Mouse (Mus musculus): Measurements from ENCODE around the gene Olfr1022.

Gene Olfr1022

DNA sequence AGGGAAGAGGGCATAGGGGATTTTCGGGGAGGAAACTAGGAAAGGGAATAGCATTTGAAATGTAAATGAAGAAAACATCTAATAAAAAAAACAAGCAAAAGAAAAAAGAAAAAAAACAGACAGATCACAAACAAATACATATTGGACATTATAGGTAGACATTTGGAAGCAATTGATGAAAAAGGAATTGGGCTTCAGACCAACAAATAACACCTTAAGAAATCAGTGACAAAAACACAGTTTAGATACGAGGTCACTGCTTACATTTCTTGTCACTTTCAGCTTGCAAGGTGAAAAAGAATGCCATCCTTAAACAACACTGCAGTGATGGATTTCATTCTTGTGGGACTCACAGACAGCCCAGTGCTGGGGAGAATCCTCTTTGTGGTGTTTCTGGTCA, at the start of gene Olfr1022:
Olfr1022 (plus strand) TSS at position 301 of the 400 bp plus-strand sequence.
- in situ Hi-C loops (cut with MboI, MseI) = no loop called here

DNA sequence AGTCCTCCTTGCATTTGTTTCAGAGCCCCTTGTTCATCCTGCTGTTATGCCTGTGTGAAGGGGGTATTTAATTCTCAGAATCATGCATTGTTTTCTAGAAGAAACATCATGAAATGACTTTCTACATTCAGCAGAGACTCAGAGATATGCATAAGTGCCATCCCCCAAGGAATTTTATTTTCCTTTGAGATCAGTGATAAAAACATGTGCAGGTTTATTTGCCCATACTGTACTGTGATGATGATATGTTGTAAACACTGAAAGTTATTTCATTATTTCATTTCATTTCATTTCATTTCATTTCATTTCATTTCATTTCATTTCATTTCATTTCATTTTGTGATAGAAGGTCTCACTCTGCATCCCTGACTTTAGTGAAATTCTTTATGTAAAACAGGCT, 23.0 kb upstream of the Olfr1022 start, which contains the start of gene Olfr1019:
Olfr1019 (minus strand) TSS at position 101 of the 400 bp plus-strand sequence.
- in situ Hi-C loops (cut with MboI, MseI) = no loop called here

DNA sequence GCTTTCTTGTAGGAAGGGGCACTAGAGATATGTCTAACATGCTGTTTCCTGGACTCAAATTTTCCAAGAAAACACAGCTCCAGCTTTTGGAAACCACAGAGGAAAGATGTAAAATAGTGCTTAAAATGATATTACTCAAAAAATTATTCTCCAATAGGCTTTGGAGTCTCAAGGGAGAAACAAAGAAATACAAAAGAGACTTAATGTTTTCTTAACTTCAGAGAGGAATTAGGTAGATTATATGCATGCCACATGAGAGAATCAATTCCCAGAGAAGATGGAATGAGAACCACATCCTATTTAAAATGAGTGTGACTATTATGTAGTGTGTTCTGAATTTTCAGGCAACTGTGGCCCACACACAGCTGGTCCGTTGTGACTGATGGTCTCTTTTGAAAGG, 21.7 kb upstream of the Olfr1022 start, which contains the start of gene Olfr1020:
Olfr1020 (plus strand) TSS at position 301 of the 400 bp plus-strand sequence.
- in situ Hi-C loops (cut with MboI, MseI) = no loop called here

DNA sequence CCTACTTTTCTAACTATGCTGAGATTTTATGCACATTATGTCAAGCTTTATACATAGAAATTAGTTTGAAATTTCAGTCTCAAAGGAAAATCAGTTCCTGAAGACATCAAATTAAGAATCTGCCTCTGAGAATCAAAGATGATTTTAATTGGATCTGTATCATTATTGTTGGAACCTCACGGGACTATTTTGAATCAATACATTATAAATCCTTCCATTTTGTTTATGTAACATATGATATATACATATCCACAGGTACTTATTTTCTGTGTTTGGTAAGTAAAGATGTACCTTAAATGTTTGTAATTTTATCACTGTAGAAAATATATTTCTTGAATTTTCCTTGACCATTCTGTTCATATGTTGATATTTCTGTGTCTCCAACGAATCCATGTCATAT, 16.9 kb downstream of the Olfr1022 start, which contains the start of gene Olfr1023:
Olfr1023 (plus strand) TSS at position 301 of the 400 bp plus-strand sequence.
- in situ Hi-C loops (cut with MboI, MseI) = no loop called here

DNA sequence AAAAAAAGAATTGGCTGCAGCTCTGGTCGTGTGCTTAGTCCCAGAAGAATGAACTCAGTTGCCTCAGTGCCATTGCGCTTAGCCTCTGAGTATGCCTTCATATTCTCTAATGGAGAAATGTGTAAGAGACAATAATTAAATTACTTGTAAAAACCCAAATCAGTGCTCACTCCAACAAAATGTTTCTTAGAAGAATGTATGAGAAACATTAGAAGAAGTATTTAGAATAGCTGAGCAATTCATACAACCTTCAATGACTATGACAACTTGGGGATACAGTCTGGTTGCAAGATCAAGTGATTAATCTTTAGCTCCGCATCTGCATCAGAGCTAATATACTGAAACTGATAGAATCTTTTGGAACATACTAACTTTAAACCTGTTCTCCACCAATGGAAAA, 36.6 kb downstream of the Olfr1022 start, which contains the start of gene Olfr1024:
Olfr1024 (minus strand) TSS at position 101 of the 400 bp plus-strand sequence.
- in situ Hi-C loops (cut with MboI, MseI) = no loop called here

DNA sequence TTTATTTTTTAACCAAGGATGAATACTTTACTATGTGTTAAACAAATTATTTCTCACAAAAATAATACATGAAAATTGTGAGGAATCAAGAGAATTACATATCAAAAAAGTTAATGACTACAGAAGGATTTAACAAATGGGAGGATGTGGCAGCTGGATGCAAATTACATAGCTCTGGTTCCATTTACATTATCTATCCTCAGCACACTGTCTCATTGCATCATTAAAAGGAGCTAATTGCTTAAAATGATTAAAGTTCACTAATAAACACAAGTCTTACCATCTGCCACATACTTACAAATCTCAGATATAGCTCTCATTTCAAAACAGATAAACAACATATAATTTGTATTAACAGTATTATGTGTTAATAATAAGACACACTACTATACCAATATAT, 44.8 kb downstream of the Olfr1022 start:
- in situ Hi-C loops (cut with MboI, MseI) = no loop called here

DNA sequence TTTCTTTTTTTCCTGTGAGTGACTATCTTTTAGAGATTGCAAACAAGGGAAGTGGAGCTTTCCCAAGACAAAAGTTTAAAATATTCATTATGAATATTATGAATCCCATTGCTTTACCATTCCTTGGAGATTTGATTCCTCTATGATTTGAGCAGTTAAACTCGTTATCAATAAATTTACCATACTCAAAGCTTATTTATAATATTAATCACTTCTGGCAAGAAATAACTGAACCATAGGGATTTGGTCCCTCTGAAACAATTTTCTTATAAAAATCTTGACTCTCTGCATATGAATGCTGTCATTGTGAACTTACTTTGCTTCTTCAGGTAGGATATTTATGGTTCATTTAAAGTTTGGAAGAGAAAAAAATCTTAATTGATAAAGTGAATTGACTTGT, 46.5 kb downstream of the Olfr1022 start, which contains the start of gene Olfr1025-ps1:
Olfr1025-ps1 (plus strand) TSS at position 301 of the 400 bp plus-strand sequence.
- in situ Hi-C loops (cut with MboI, MseI) = no loop called here
